Mouse (Mus musculus): ENCODE data around the gene Gm20869. TPM values are rescaled to one million over a fixed set of nuclear protein-coding genes. Genes with fewer than 3 reads are reported as not detected.
"Not testable (repeated sequence)": the region's sequence is repeated elsewhere in the genome, so short reads cannot be mapped to it uniquely, and the experiment has no call there.

The Gm20869 gene
- not detected in 2 replicates for polyA plus RNA-seq (2014; fragmentation: Nextera tagmentation; extraction: Ambion mirVana)

GRCm38 (mm10) chrY:71469149-71469548 lies at the start of gene Gm20869:
Gm20869 (plus strand) TSS chrY:71469449.
- WGBS: no CpG with 5 or more reads among the region's 6 CpGs
- not testable (repeated sequence) for H3K4me3 ChIP-seq (ENCODE audit: low read depth, low read length)

More at GRCm38 (mm10) chrY:71469149-71469548, at the start of gene Gm20869:
- not testable (repeated sequence) for H3K27me3 ChIP-seq (replicated peaks; ENCODE audit: control insufficient read depth, insufficient read depth, low read length); H3K4me2 ChIP-seq (ENCODE audit: low read length); DNase-seq (ENCODE audit: low spot score); H3K9ac ChIP-seq (ENCODE audit: low read length); ATAC-seq; H3K27ac ChIP-seq (ENCODE audit: low read depth, low read length); H3K9me3 ChIP-seq (replicated peaks; ENCODE audit: control insufficient read depth, low read length); H3K4me1 ChIP-seq (ENCODE audit: control insufficient read depth, insufficient read depth, low read length); H3K36me3 ChIP-seq (ENCODE audit: control insufficient read depth, insufficient read depth, low read length)

Other genes starting within 250 kb of the Gm20869 start
- gene Gm20870, start 222.6 kb downstream of the Gm20869 start, polyA plus RNA-seq (2014; fragmentation: Nextera tagmentation; extraction: Ambion mirVana): not detected in 2 replicates